Mouse (Mus musculus) cerebellum, adult 11-12 months (tissue): ENCODE data around the gene Lrrc43.

Experiments
- DNase-seq: peaks from one replicate; pipeline ENCODE4 v3.0.0; 2022

Gene Lrrc43

DNA sequence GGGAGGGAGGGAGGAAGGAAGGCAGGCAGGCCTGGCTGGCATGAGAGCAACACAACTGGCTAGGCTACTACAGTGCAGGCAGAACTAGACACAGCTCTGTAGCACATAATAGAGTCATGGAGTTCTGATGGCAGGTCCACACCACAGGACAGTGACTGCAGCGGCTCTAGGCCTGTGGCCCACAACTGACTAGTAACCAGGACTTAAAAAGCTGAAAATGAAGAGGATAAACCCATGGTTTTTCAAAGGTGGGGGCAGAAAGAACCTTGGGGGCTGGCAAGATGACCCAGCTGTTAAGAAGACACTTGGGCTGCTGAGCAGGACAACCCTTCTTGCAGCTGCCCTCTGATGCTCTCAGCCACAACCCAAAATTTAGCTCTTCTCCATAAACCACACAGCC lies 32.5 kb downstream of the Lrrc43 start:
- no peak for DNase-seq

DNA sequence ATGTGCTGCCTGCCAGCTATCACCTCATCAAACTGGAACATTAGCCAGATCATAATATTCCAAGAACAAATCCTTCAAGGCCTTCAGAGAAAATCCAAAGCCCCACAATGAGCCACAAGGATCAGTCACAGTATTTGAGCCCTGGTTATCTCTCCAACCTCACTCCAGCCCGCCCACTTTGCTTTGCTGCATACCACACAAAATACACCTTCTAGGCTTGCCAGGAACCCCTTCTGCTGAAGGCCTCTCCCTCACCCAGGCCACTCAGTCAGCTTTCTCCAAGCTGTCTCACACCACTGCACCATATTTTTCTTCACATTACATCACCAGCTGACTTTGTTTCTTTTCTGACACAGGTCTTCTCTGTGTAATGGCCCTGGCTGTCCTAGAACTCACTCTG lies 33.1 kb downstream of the Lrrc43 start:
- no peak for DNase-seq

DNA sequence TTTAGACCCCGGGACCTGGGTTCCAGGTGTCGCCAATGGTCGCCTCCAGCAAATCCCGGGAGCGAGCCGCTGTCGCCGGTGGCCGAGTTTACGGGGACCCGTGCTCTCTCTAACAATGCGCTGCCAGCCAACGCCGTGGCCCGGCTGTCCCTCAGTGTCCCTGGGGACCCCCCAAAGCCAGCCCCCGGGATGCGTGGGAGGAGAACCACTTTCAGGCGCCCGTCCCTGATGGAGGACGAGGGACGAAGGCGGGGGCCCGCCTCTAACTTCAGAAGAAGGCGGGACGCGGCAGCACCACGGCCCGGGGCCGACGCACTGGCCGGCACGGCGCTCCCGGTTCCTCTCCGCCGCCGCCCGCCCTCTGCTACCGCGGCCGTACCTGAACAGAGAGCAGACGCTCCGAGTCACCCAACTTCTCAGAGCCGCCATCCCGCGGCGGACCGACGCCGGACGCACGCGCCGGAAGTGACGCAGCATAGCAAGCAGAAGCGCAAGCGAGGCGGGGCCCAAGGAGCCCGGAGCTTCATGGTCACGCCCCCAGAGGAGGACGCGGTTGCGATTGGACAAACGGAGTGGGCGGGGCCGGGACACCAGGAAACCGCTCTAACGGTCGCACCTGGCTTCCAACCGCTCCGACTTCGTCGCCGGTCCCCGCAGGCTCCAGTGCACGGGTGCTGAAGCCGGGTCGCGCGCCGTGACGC lies 34.7 kb downstream of the Lrrc43 start, which contains the start of gene Diablo:
TSS of gene Diablo (minus strand) at position 485 of the 701 bp plus-strand sequence.
- DNase-seq = peak; percentile 97

DNA sequence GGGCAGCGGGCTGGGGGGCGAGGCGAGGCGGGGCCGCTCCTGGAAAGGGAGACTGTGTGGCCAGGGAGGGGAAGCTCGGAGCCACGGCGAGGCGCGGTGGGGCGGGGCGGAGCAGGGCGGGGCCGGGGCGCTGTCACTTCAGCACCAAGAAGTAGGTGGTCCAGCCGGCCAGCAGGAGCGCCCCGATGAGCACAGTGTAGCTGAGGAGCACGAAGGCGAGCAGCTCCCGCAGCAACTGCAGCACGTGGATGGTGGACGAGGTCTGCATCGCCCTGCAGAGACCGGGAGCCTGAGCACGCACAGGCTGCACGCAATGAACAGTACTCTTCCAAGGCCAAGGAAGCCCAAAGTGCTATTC lies 35.3 kb downstream of the Lrrc43 start:
- DNase-seq = no peak

DNA sequence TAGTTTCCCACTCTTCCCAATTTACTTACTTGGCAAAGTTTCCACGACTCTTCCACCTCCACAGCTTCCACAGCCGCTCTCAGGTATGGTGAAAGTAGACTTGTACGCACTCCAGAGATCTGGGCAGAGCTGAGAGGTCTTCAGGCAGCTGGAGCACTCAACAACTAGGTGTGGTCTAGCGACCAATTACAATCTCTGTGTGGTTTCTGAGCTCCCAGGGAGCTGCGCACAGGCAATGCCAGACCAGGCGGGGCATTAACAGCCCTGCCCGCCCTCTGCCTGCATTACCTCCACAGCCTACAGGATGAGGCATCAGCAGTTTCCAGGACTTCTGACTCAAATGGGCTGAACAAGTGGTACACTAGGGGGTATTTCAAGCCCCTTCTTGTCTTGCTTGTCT lies 36.2 kb downstream of the Lrrc43 start, which contains the start of gene Gm49027:
TSS of gene Gm49027 (minus strand) at position 208 of the 400 bp plus-strand sequence.
- DNase-seq = no peak

DNA sequence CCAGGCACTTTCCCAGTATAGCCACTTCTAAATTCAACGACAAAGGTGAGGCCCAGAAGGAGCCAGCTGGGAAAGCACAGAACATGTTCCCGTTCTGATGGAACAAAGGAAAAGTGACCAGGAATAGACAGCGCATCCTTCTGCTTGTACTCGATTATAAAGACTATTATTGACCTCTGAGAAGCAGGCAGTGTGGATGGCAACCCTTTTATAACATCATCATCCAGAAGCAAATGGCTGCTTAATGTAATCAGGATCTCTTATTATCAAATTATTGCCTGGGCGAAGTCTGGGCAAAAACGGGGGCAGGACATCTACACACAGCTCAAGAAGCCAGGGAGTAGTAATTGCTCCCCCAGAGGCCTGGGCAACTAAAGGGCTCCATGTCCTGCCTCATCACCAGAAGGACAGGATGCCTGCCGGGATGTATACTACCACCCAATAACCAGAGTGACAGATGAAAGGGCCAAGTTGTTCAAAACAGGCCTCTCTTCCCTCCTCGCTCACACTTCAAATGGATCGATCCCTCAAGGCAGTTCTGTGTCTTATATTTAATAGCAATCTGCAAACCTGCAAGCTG lies 36.9 kb downstream of the Lrrc43 start:
- no peak for DNase-seq

DNA sequence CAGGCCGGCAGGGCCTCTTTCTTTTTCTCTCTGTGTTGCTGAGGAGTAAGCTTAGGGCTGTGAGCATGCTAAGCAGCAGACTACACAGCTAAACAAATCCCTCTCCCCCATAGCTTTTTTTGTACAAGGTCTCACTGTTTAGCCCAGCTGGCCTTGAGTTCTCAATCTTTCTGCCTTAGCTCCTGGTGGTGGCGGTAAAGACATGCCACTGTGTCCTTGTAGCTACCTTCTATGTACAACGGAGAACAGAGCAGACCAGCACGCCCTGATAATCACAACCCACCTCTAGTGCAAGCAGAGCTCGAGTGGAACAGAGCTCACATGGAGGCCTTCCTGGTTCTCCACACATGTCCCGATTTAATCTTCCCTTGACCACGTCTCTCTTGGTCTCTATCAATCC lies 39.5 kb downstream of the Lrrc43 start:
- no peak for DNase-seq

DNA sequence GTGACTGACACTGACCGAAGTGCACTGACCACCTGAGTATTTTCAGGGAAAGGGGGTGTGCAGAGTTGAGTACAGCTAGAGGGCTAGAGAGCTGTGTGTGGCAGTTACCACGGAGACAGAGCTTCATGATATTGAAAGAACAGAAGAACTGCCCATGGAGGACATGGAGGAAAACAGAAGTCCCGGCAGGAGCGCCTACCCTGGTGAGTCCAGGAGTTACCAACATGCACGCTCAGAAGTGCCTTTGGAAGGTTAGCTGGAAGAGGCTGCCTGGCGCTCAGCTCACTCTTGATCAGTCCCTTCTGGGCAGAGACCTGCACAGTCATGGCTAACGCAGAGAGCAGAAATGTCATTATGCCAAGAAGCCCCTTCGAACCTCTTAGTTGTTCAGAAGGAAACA lies 41.0 kb downstream of the Lrrc43 start:
- DNase-seq = no peak

DNA sequence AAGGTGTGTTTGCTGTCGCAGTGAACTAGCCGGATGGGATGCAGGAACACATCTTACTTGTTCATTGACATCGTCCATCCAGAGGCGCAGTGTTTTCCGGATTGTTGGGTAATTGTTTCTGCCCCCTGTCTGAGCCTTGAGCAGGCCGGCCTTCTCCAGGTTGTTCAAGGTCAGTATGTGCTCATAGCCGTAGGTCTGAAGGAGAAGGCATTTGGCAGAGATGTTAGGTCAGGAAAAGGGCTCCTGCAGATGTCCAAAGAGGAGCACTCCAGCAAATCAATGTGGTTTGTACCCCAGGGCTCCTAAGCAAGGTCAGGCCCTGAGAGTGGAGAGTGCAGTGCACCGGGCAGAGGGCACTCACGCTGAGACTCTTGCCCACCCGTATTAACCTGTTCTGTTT lies 44.7 kb downstream of the Lrrc43 start:
- DNase-seq = no peak

DNA sequence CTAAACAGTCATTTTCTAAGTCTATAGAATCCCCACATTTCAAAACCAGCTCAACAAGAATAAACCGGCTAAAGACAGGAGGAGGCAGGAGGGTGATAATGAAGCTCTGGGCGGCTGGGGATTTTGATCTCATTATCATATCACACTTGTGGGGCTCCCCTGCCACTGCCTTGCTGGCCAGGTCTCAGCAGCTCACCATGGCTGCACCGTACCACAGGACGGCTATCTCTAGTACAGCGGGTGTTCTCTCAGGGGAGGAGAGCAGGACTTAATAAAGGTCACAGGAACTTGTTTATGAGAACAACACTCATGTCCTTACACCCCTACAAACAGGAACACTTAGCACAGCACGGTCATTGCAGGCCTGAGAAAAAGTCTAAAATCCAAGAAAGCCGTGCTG lies 66.6 kb downstream of the Lrrc43 start:
- no peak for DNase-seq

DNA sequence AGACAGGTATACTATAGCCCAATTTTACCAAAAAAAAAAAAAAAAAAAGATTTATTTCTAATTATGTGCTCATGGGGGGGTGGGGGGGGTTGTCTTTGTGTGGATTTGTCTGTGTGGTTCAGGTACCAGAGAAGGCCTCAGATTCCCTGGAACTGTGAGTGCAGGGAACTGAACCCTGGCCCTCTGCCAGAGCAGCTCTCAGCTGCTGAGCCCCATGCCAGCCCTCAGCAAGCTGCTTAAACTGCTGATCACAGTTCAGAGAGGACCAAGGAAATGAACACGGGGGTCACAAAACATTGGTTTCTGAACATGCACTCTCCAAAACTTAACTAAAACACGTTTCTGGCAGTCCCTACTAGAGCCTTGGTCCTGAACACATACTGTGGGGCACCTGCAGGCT lies 67.3 kb downstream of the Lrrc43 start:
- DNase-seq = peak; percentile 77
